Mouse (Mus musculus) kidney, postnatal 0 days (tissue): ENCODE measurements at regions not wholly inside any gene's neighbourhood (a gene's known extent, or its start where the extent isn't known, plus 50 kb on each side); places are given as distances from the start of the nearest gene placed in this dataset.
A peak's percentile ranks its signal among the peaks of the same experiment; 100 is the strongest.

ENCODE experiments used
- ATAC-seq: fragments of 200-750 bp; cut with Nextera tagmentation; replicated peaks from 2 replicates; pipeline ENCODE4 v1.8.0; 2017; ENCODE audit warnings: low read depth, moderate number of reproducible peaks, moderate TSS enrichment, moderate library complexity; ENCODE audit not compliant: low FRiP score
- DNase-seq: peaks from one replicate; pipeline ENCODE4 v3.0.0-alpha.2; 2016; ENCODE audit warnings: low spot score
- H3K27ac ChIP-seq: fragments of 300-500 bp; sonication (generic); 2 replicates; pipeline ENCODE4 v1.5.1; 2014; ENCODE audit warnings: mild to moderate bottlenecking
- H3K27me3 ChIP-seq: fragments of 300-500 bp; sonication (generic); 2 replicates; pipeline ENCODE4 v1.6.1; 2014; ENCODE audit warnings: low read length, mixed read lengths; ENCODE audit not compliant: insufficient read depth
- H3K36me3 ChIP-seq: fragments of 300-500 bp; sonication (generic); 2 replicates; pipeline ENCODE4 v1.6.1; 2014; ENCODE audit warnings: low read length, mixed read lengths; ENCODE audit not compliant: insufficient read depth
- H3K4me1 ChIP-seq: fragments of 300-500 bp; sonication (generic); replicated peaks from 2 replicates; pipeline ENCODE4 v1.6.1; 2014; ENCODE audit warnings: antibody characterized with exemption, low read length, mixed read lengths; ENCODE audit not compliant: insufficient read depth
- H3K4me2 ChIP-seq: fragments of 300-500 bp; sonication (generic); 2 replicates; pipeline ENCODE4 v1.6.1; 2014; ENCODE audit warnings: mild to moderate bottlenecking, low read length, moderate library complexity, mixed read lengths
- H3K4me3 ChIP-seq: fragments of 300-500 bp; sonication (generic); replicated peaks from 2 replicates; pipeline ENCODE4 v1.5.1; 2014; ENCODE audit warnings: low read depth, low read length
- H3K9ac ChIP-seq: fragments of 300-500 bp; sonication (generic); 2 replicates; pipeline ENCODE4 v1.6.1; 2014; ENCODE audit warnings: low read depth, low read length
- H3K9me3 ChIP-seq: fragments of 300-500 bp; sonication (generic); replicated peaks from 2 replicates; pipeline ENCODE4 v1.6.1; 2016; ENCODE audit warnings: low read length, inconsistent platforms, mixed read lengths
- CTCF ChIP-seq: IDR thresholded peaks from 2 replicates; pipeline ENCODE4 v1.5.1; 2016; ENCODE audit warnings: antibody characterized with exemption, low read depth, mild to moderate bottlenecking, moderate library complexity
- WGBS: fragments of 180-500 bp; shearing (Covaris S2); extraction: QIAGEN DNeasy Blood & Tissue Kit; methylation state at CpG from one replicate; pipeline ENCODE4 v1.1.7; 2014; 5-methylcytosine and 5-hydroxymethylcytosine counted together

GRCm38 (mm10) chr2:61022411-61022810 lies 59.4 kb upstream of the Rbms1 start:
- no peak for TF ChIP-seq CTCF
- DNase-seq (no peak), ATAC-seq (no peak)
- no peaks in the 10 kb centered on the region for H3K27me3 ChIP-seq
- no peak overlapping the region for H3K27ac ChIP-seq
- H3K4me2 ChIP-seq: no peak overlapping the region
- H3K9me3 ChIP-seq: no peaks in the 10 kb centered on the region
- no peak overlapping the region for H3K9ac ChIP-seq
- WGBS: 91% methylated on average over 5 of the region's 5 CpGs
- H3K36me3 ChIP-seq: no peaks in the 10 kb centered on the region
- no peaks in the 10 kb centered on the region for H3K4me1 ChIP-seq
- H3K4me3 ChIP-seq: no peak overlapping the region

- ATAC-seq: no peak
- Histone ChIP-seq H3K4me1 (no peaks in the 10 kb centered on the region), H3K4me2 (no peak overlapping the region), H3K36me3 (no peaks in the 10 kb centered on the region), H3K27me3 (no peaks in the 10 kb centered on the region), H3K9me3 (no peaks in the 10 kb centered on the region), H3K27ac (no peak overlapping the region), H3K4me3 (no peak overlapping the region), H3K9ac (no peak overlapping the region)
- peak; percentile 60 for DNase-seq
- TF ChIP-seq CTCF: no peak
- 57% methylated on average over 4 of the region's 4 CpGs for WGBS
These were observed 57.8 kb upstream of the Rbms1 start for GRCm38 (mm10) chr2:61020791-61021190.

GRCm38 (mm10) chr2:61013006-61013405 lies 50.0 kb upstream of the Rbms1 start:
- Histone ChIP-seq H3K4me1 (no peaks in the 10 kb centered on the region), H3K27me3 (no peaks in the 10 kb centered on the region), H3K9ac (no peak overlapping the region), H3K9me3 (no peaks in the 10 kb centered on the region), H3K36me3 (no peaks in the 10 kb centered on the region), H3K4me3 (no peak overlapping the region), H3K4me2 (no peak overlapping the region), H3K27ac (no peak overlapping the region)
- no peak for ATAC-seq
- no peak for TF ChIP-seq CTCF
- WGBS: 33% methylated on average over 6 of the region's 6 CpGs
- DNase-seq: peak; percentile 66
